Comparison of ENCODE assay signal across 9 mouse cellular contexts in genomic region chr12:79131706-79132460, GRCm38 (mm10). TPM values are rescaled to one million over a fixed set of nuclear protein-coding genes. Genes with fewer than 3 reads are reported as not detected.
DNase-seq lines count a peak whose midpoint lies in the region; ATAC-seq lines count a peak whose summit lies in the region.
"Had no signal": no experiment of that assay in that cellular context is flagged by ENCODE, and none has a peak within 500 bp of the region (broad histone marks: within the 10 kb centered on the region; RNA-seq: fewer than 3 reads in every experiment).

No protein-coding gene starts in this region.

- H3K4me2 ChIP-seq in heart, embryonic 15.5 days: peak overlapping the region; percentile 82; the same call in 1 of the 2 replicates
- H3K4me2 ChIP-seq in embryonic facial prominence, embryonic 14.5 days (ENCODE audit: low read depth, low read length): peak overlapping the region; percentile 97
- H3K4me2 ChIP-seq in limb, embryonic 12.5 days: peak overlapping the region; percentile 93
- peak overlapping the region; percentile 89 for H3K4me2 ChIP-seq in neural tube, embryonic 13.5 days

- no peak overlapping the region for H3K9ac ChIP-seq in heart, embryonic 15.5 days
- 0 out of 2 replicates have a peak overlapping the region, but pooled peaks have one; percentile 58 for H3K9ac ChIP-seq in embryonic facial prominence, embryonic 14.5 days (ENCODE audit: low read depth, low read length)
- no peak overlapping the region for H3K9ac ChIP-seq in limb, embryonic 12.5 days (replicated peaks)
- H3K9ac ChIP-seq in neural tube, embryonic 13.5 days: peak overlapping the region; percentile 68

- H3K4me3 ChIP-seq in heart, embryonic 15.5 days: peak overlapping the region; percentile 47
- H3K4me3 ChIP-seq in embryonic facial prominence, embryonic 14.5 days (ENCODE audit: low read depth, low read length): peak overlapping the region; percentile 50
- peak overlapping the region; percentile 52; the same call in 1 of the 2 replicates for H3K4me3 ChIP-seq in limb, embryonic 12.5 days (replicated peaks)
- peak overlapping the region; percentile 55 for H3K4me3 ChIP-seq in neural tube, embryonic 13.5 days

- peaks cover 16% of the 10 kb centered on the region for H3K4me1 ChIP-seq in heart, embryonic 15.5 days (replicated peaks)
- no peaks in the 10 kb centered on the region for H3K4me1 ChIP-seq in embryonic facial prominence, embryonic 14.5 days (ENCODE audit: control insufficient read depth, insufficient read depth, low read length)
- H3K4me1 ChIP-seq in limb, embryonic 12.5 days (replicated peaks): peaks cover 11% of the 10 kb centered on the region
- peaks cover 21% of the 10 kb centered on the region; the same call in 1 of the 2 replicates for H3K4me1 ChIP-seq in neural tube, embryonic 13.5 days (replicated peaks)

- no peak for ATAC-seq in heart, embryonic 15.5 days (replicated peaks; ENCODE audit: insufficient number of reproducible peaks, insufficient read depth, low FRiP score, low read depth)
- no peak for ATAC-seq in embryonic facial prominence, embryonic 14.5 days (ENCODE audit: low read depth)
- ATAC-seq in limb, embryonic 12.5 days (ENCODE audit: insufficient number of reproducible peaks, insufficient read depth, low FRiP score, low TSS enrichment, low read depth): no peak
- no peak for ATAC-seq in neural tube, embryonic 13.5 days (ENCODE audit: low read depth)

- H3K9me3 ChIP-seq in heart, embryonic 15.5 days (replicated peaks): no peaks in the 10 kb centered on the region
- no peaks in the 10 kb centered on the region for H3K9me3 ChIP-seq in embryonic facial prominence, embryonic 14.5 days (ENCODE audit: control insufficient read depth, low read length)
- H3K9me3 ChIP-seq in limb, embryonic 12.5 days: no peaks in the 10 kb centered on the region
- H3K9me3 ChIP-seq in neural tube, embryonic 13.5 days: no peaks in the 10 kb centered on the region

- H3K27ac ChIP-seq in heart, embryonic 15.5 days: no peak overlapping the region
- H3K27ac ChIP-seq in embryonic facial prominence, embryonic 14.5 days (replicated peaks; ENCODE audit: low read depth, low read length): no peak overlapping the region
- no peak overlapping the region for H3K27ac ChIP-seq in limb, embryonic 12.5 days
- no peak overlapping the region for H3K27ac ChIP-seq in neural tube, embryonic 13.5 days (replicated peaks)

- DNase-seq in heart, adult 18-20 months: no peak
- no peak for DNase-seq in embryonic facial prominence, embryonic 14.5 days (ENCODE audit: low spot score)
- DNase-seq in urinary bladder, postnatal 10 days (ENCODE audit: low spot score): no peak
- no peak for DNase-seq in right cerebral cortex, postnatal 25 days
- no peak for DNase-seq in adrenal gland, postnatal 4 days (ENCODE audit: low spot score in 2 of 2)

- no peaks in the 10 kb centered on the region for H3K36me3 ChIP-seq in heart, embryonic 15.5 days
- H3K36me3 ChIP-seq in embryonic facial prominence, embryonic 14.5 days (ENCODE audit: control insufficient read depth, insufficient read depth, low read length): no peaks in the 10 kb centered on the region
- H3K36me3 ChIP-seq in limb, embryonic 12.5 days: no peaks in the 10 kb centered on the region
- no peaks in the 10 kb centered on the region for H3K36me3 ChIP-seq in neural tube, embryonic 13.5 days

- H3K27me3 ChIP-seq in heart, embryonic 15.5 days: peaks cover 45% of the 10 kb centered on the region
- peaks cover 41% of the 10 kb centered on the region for H3K27me3 ChIP-seq in embryonic facial prominence, embryonic 14.5 days (replicated peaks; ENCODE audit: control insufficient read depth, insufficient read depth, low read length)
- H3K27me3 ChIP-seq in limb, embryonic 12.5 days: peaks cover 49% of the 10 kb centered on the region
- peaks cover 41% of the 10 kb centered on the region for H3K27me3 ChIP-seq in neural tube, embryonic 13.5 days

- 29% methylated on average over 5 of the region's 5 CpGs for WGBS in heart, embryonic 15.5 days
- 31% methylated on average over 5 of the region's 5 CpGs for WGBS in embryonic facial prominence, embryonic 14.5 days
- 29% methylated on average over 5 of the region's 5 CpGs for WGBS in limb, embryonic 12.5 days
- WGBS in neural tube, embryonic 13.5 days: 27% methylated on average over 5 of the region's 5 CpGs

RNA-seq across cellular contexts. Expression of gene Arg2, which starts 1.3 kb away (rescaled TPM):
- 0.20 and 0.61 TPM in 2 replicates for polyA plus RNA-seq in heart, embryonic 15.5 days (2015; fragmentation: Nextera tagmentation; extraction: Ambion mirVana)
- not detected for total RNA-seq in heart, adult 18-20 months (2021)
- 2.2 and 2.9 TPM in 2 replicates for polyA plus RNA-seq in embryonic facial prominence, embryonic 14.5 days (2014; fragmentation: Nextera tagmentation; extraction: Ambion mirVana)
- 1.2 and 1.4 TPM in 2 replicates for polyA plus RNA-seq in limb, embryonic 12.5 days (2016; fragmentation: Nextera tagmentation; extraction: Ambion mirVana)
- 33.1 and 35.5 TPM in 2 replicates for polyA plus RNA-seq in neural tube, embryonic 13.5 days (2015; fragmentation: Nextera tagmentation; extraction: Ambion mirVana)
- total RNA-seq in adrenal gland, postnatal 4 days (2021): 1 to 10 TPM in 1 of 2 experiments, under 1 TPM in 1; 0.65 to 1.1 TPM
- polyA plus RNA-seq: liver, adult 2 months had no signal

RNA-seq across cellular contexts. Expression of gene Vti1b, which starts 40.6 kb away (rescaled TPM):
- 83.9 and 86.6 TPM in 2 replicates for polyA plus RNA-seq in heart, embryonic 15.5 days (2015; fragmentation: Nextera tagmentation; extraction: Ambion mirVana)
- 100 to 1,000 TPM; 108 to 115 TPM for total RNA-seq in heart, adult 18-20 months (2021)
- polyA plus RNA-seq in embryonic facial prominence, embryonic 14.5 days (2014; fragmentation: Nextera tagmentation; extraction: Ambion mirVana): 86.7 and 91.5 TPM in 2 replicates
- 83.0 and 83.9 TPM in 2 replicates for polyA plus RNA-seq in limb, embryonic 12.5 days (2016; fragmentation: Nextera tagmentation; extraction: Ambion mirVana)
- polyA plus RNA-seq in neural tube, embryonic 13.5 days (2015; fragmentation: Nextera tagmentation; extraction: Ambion mirVana): 201 and 207 TPM in 2 replicates
- total RNA-seq in adrenal gland, postnatal 4 days (2021): 10 to 100 TPM; 62.2 to 67.2 TPM

RNA-seq across cellular contexts. Expression of gene Pigh, which starts 42.4 kb away (rescaled TPM):
- 12.1 and 13.7 TPM in 2 replicates for polyA plus RNA-seq in heart, embryonic 15.5 days (2015; fragmentation: Nextera tagmentation; extraction: Ambion mirVana)
- total RNA-seq in heart, adult 18-20 months (2021): 1 to 10 TPM; 2.9 to 3.0 TPM
- polyA plus RNA-seq in embryonic facial prominence, embryonic 14.5 days (2014; fragmentation: Nextera tagmentation; extraction: Ambion mirVana): 20.1 and 24.5 TPM in 2 replicates
- polyA plus RNA-seq in limb, embryonic 12.5 days (2016; fragmentation: Nextera tagmentation; extraction: Ambion mirVana): 33.8 and 36.9 TPM in 2 replicates
- polyA plus RNA-seq in neural tube, embryonic 13.5 days (2015; fragmentation: Nextera tagmentation; extraction: Ambion mirVana): 21.7 and 24.1 TPM in 2 replicates
- total RNA-seq in adrenal gland, postnatal 4 days (2021): 10 to 100 TPM; 10.7 to 12.5 TPM

Comparison
In these comparisons a context has a peak if more than half of its experiments do, and no peak if none do; other contexts are left out.
1. H3K9ac ChIP-seq: peak in embryonic facial prominence, embryonic 14.5 days (single experiment) and neural tube, embryonic 13.5 days (single experiment); none in heart, embryonic 15.5 days (single experiment) and limb, embryonic 12.5 days (single experiment).
2. Peak in every context shown above with its lines, with median percentiles within 50 percentile points of each other: H3K4me2 ChIP-seq and H3K4me3 ChIP-seq.